Mouse (Mus musculus) CH12.LX (cell line): Measurements from ENCODE around the gene Hoxb3. TPM values are rescaled to one million over a fixed set of nuclear protein-coding genes. Genes with fewer than 3 reads are reported as not detected.

Source experiments
- DNase-seq: peaks from one replicate; pipeline ENCODE4 v3.0.0-alpha.2; 2013; ENCODE audit errors: extremely low read depth
- H3K27ac ChIP-seq: 2 replicates; pipeline ENCODE4 v1.5.1; 2012; ENCODE audit warnings: low read depth, mild to moderate bottlenecking, control low read depth, moderate library complexity; ENCODE audit not compliant: insufficient read depth
- H3K27me3 ChIP-seq: replicated peaks from 2 replicates; pipeline ENCODE3; 2012; ENCODE audit warnings: inconsistent platforms
- H3K36me3 ChIP-seq, 2 experiments: replicated peaks in 1 of 2; 2 replicates each; pipeline versions ENCODE3 to v1.6.1; 2012; ENCODE audit warnings: inconsistent platforms in 1 of 2, low read length in 1 of 2, mild to moderate bottlenecking in 1 of 2, mixed read lengths in 1 of 2, moderate library complexity in 1 of 2; ENCODE audit not compliant: control insufficient read depth in 1 of 2, insufficient read depth in 1 of 2
- H3K4me1 ChIP-seq, 2 experiments: 2 replicates each; pipeline ENCODE4 v1.6.1; 2012; ENCODE audit warnings: inconsistent platforms in 1 of 2, moderate library complexity in 1 of 2; ENCODE audit not compliant: insufficient read depth in 2 of 2, control insufficient read depth in 1 of 2
- H3K4me2 ChIP-seq: 2 replicates; pipeline ENCODE4 v1.6.1; 2012; ENCODE audit warnings: low read depth, mild to moderate bottlenecking, control low read depth; ENCODE audit not compliant: poor library complexity, insufficient read depth, severe bottlenecking
- H3K4me3 ChIP-seq, 3 experiments: fragments of 150-350 bp in 1 of 3; sonication (generic) in 1 of 3; replicated peaks in 1 of 3; 2 replicates each; pipeline versions ENCODE3 to v1.5.1; 2011 to 2012; ENCODE audit warnings: low read depth in 2 of 3, low read length in 2 of 3, mild to moderate bottlenecking in 2 of 3, moderate library complexity in 2 of 3, control low read depth in 1 of 3, improper control_type of control experiment in 1 of 3, inconsistent platforms in 1 of 3, mixed read lengths in 1 of 3; ENCODE audit not compliant: poor library complexity in 1 of 3
- H3K79me2 ChIP-seq: replicated peaks from 2 replicates; pipeline ENCODE4 v1.6.1; 2012; ENCODE audit warnings: mild to moderate bottlenecking, moderate library complexity; ENCODE audit not compliant: control insufficient read depth, poor library complexity, insufficient read depth, severe bottlenecking; ENCODE audit errors: extremely low read depth
- H3K9ac ChIP-seq: 2 replicates; pipeline ENCODE4 v1.6.1; 2012; ENCODE audit warnings: low read depth, mild to moderate bottlenecking, control low read depth, moderate library complexity; ENCODE audit not compliant: insufficient read depth
- H3K9me3 ChIP-seq: replicated peaks from 2 replicates; pipeline ENCODE3; 2012; ENCODE audit warnings: low read length, inconsistent platforms, mixed read lengths
- CHD2 ChIP-seq: IDR thresholded peaks from 2 replicates; pipeline ENCODE4 v1.6.1; 2011; ENCODE audit warnings: low read length, improper control_type of control experiment
- E2F4 ChIP-seq: IDR thresholded peaks from 2 replicates; pipeline ENCODE4 v1.6.1; 2011; ENCODE audit warnings: low read depth, low read length, improper control_type of control experiment; ENCODE audit not compliant: insufficient replicate concordance
- ETS1 ChIP-seq: conservative IDR thresholded peaks from 2 replicates; pipeline ENCODE4 v1.6.1; 2012; ENCODE audit warnings: low read depth, mild to moderate bottlenecking, inconsistent platforms, low read length, improper control_type of control experiment, moderate library complexity
- GABPA ChIP-seq: IDR thresholded peaks from 2 replicates; pipeline ENCODE4 v1.6.1; 2012; ENCODE audit warnings: low read depth, low read length, improper control_type of control experiment, inconsistent platforms; ENCODE audit not compliant: insufficient replicate concordance
- JUN ChIP-seq: IDR thresholded peaks from 2 replicates; pipeline ENCODE4 v1.6.1; 2011; ENCODE audit warnings: low read depth, mild to moderate bottlenecking, low read length, improper control_type of control experiment, moderate library complexity; ENCODE audit not compliant: insufficient read depth
- JUND ChIP-seq: conservative IDR thresholded peaks from 2 replicates; pipeline ENCODE4 v1.6.1; 2011; ENCODE audit warnings: low read depth, low read length, improper control_type of control experiment
- KAT2A ChIP-seq: IDR thresholded peaks from 2 replicates; pipeline ENCODE4 v1.6.1; 2012; ENCODE audit warnings: low read length, improper control_type of control experiment, inconsistent platforms; ENCODE audit not compliant: insufficient replicate concordance
- MAFK ChIP-seq: IDR thresholded peaks from 2 replicates; pipeline ENCODE4 v1.6.1; 2011; ENCODE audit warnings: low read length, improper control_type of control experiment; ENCODE audit not compliant: insufficient replicate concordance
- MAX ChIP-seq: IDR thresholded peaks from 2 replicates; pipeline ENCODE4 v1.6.1; 2011; ENCODE audit warnings: low read length, improper control_type of control experiment
- MAZ ChIP-seq: IDR thresholded peaks from 2 replicates; pipeline ENCODE4 v1.6.1; 2012; ENCODE audit warnings: low read depth, mild to moderate bottlenecking, inconsistent platforms, low read length, improper control_type of control experiment, moderate library complexity
- MEF2A ChIP-seq: IDR thresholded peaks from 2 replicates; pipeline ENCODE4 v1.6.1; 2014; ENCODE audit warnings: low read depth, mild to moderate bottlenecking, inconsistent platforms, low read length, improper control_type of control experiment, borderline replicate concordance
- MXI1 ChIP-seq: IDR thresholded peaks from 2 replicates; pipeline ENCODE4 v1.6.1; 2011; ENCODE audit warnings: mild to moderate bottlenecking, low read depth, low read length, improper control_type of control experiment
- MYC ChIP-seq: IDR thresholded peaks from 2 replicates; pipeline ENCODE4 v1.6.1; 2011; ENCODE audit warnings: low read depth, mild to moderate bottlenecking, improper control_type of control experiment, low read length
- NELFE ChIP-seq: IDR thresholded peaks from 2 replicates; pipeline ENCODE4 v1.6.1; 2011; ENCODE audit warnings: low read depth, low read length, improper control_type of control experiment
- NRF1 ChIP-seq: IDR thresholded peaks from 2 replicates; pipeline ENCODE4 v1.6.1; 2014; ENCODE audit warnings: low read depth, mild to moderate bottlenecking, inconsistent platforms, low read length, improper control_type of control experiment, moderate library complexity
- PAX5 ChIP-seq: IDR thresholded peaks from 2 replicates; pipeline ENCODE4 v1.6.1; 2012; ENCODE audit warnings: low read length, inconsistent platforms, mixed read lengths
- RCOR1 ChIP-seq: conservative IDR thresholded peaks from 2 replicates; pipeline ENCODE4 v1.6.1; 2012; ENCODE audit warnings: low read depth, mild to moderate bottlenecking, inconsistent platforms, low read length, improper control_type of control experiment
- SIN3A ChIP-seq: IDR thresholded peaks from 2 replicates; pipeline ENCODE4 v1.6.1; 2012; ENCODE audit warnings: low read length, improper control_type of control experiment, inconsistent platforms
- SMC3 ChIP-seq: IDR thresholded peaks from 2 replicates; pipeline ENCODE4 v1.6.1; 2011; ENCODE audit warnings: low read depth, low read length, improper control_type of control experiment
- TBP ChIP-seq: conservative IDR thresholded peaks from 2 replicates; pipeline ENCODE4 v1.6.1; 2011; ENCODE audit warnings: low read depth, low read length, improper control_type of control experiment
- USF1 ChIP-seq: IDR thresholded peaks from 2 replicates; pipeline ENCODE4 v1.6.1; 2014; ENCODE audit warnings: low read depth, mild to moderate bottlenecking, inconsistent platforms, low read length, improper control_type of control experiment
- ZC3H11A ChIP-seq: IDR thresholded peaks from 2 replicates; pipeline ENCODE4 v1.6.1; 2012; ENCODE audit warnings: low read depth, mild to moderate bottlenecking, inconsistent platforms, low read length, improper control_type of control experiment
- ZKSCAN1 ChIP-seq: IDR thresholded peaks from 2 replicates; pipeline ENCODE4 v1.6.1; 2012; ENCODE audit warnings: low read depth, inconsistent platforms, low read length, improper control_type of control experiment, borderline replicate concordance
- dilution Hi-C: fragments of 300-500 bp; cut with MboI; formaldehyde crosslinking; loops from 2 replicates; pipeline ENCODE4 v1.14.3; 2020; ENCODE audit warnings: low sequenced_read_pairs; ENCODE audit not compliant: extremely low pct_unique_long_range_greater_than_20kb, extremely low pct_ligation_motif_present
- in situ Hi-C: fragments of 300-500 bp; cut with MboI; formaldehyde crosslinking; loops from 3 replicates; pipeline ENCODE4 v1.14.3; 2019; ENCODE audit warnings: low sequenced_read_pairs, low pct_ligation_motif_present, low pct_unique_long_range_greater_than_20kb, mixed read lengths
- polyA plus RNA-seq: library from polyadenylated mRNA; unstranded; fragments of >175 nt; gene quantifications from 2 replicates; pipeline ENCODE4 v1.2.1, GENCODE M21; 2012; ENCODE audit warnings: low read depth; ENCODE audit not compliant: insufficient read length
- total RNA-seq, 2 experiments: library from RNA; depleted of rRNA; stranded (reverse); fragments of 300-350 nt in 1 of 2; fragments of >200 nt in 1 of 2; gene quantifications; 2 replicates each; pipeline ENCODE4 v1.2.3; 2012 to 2014

Hoxb3 gene
- total and polyA plus RNA-seq, 3 experiments = 0.07 to 0.29 (median 0.21) TPM

DNA sequence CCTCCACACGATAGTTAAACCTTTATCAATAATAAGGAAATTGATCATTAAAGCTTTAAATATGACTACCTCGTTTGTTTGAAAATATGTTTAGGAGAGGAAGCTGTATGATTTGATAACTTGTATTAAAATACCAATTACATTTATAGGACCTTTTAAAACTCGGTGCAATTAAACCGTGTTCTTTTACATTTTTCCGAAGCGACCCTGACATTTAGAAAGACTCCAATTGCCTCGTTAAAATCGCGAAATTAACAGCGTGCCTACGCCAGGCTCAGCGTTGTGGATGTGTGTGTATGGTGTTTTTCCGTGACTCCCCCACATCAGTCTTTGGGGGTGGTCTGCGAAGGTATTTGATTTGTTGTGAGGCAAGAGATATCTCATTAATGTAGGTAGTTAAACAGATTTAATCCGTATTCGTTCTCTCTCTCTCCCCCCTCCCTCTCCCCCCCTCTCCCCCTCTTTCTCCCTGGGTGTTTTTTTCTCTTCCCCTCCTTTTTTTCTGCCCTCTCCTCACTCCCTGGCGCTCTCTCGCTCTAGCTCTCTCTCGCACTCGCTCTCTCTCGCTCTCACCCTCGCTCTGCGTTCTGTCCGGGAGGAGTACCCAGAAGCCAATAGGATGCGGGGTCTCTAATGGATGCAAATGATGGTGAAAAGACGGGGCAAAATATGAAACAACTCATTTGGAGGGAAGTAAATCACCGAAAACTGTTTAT, 41.1 kb upstream of the Hoxb3 start, which contains the start of gene Hoxb8:
Gene Hoxb8, plus strand, starts transcription at position 51 of the 716 bp plus-strand sequence.
- dilution Hi-C loops = no loop called here
- Histone ChIP-seq H3K27me3 (peaks cover 93% of the 10 kb centered on the region), H3K9ac (no peak within 1 kb of the TSS), H3K4me3 (no peak within 1 kb of the TSS), H3K4me1 (peaks cover 3 to 8% of the 10 kb centered on the region in 2 experiments; a peak in 3 of 4 replicates), H3K9me3 (peaks cover 14% of the 10 kb centered on the region), H3K27ac (no peak within 1 kb of the TSS), H3K36me3 (no peaks in the 10 kb centered on the region), H3K79me2 (no peaks in the 10 kb centered on the region), H3K4me2 (peak within 1 kb of the TSS; percentile 91)
- TF ChIP-seq ZKSCAN1 (no peak), CHD2 (no peak), NRF1 (no peak), JUN (no peak), E2F4 (no peak), NELFE (no peak), KAT2A (no peak), MAX (no peak), MXI1 (no peak), MAZ (no peak), ZC3H11A (no peak), JUND (no peak), USF1 (no peak), MEF2A (no peak), SMC3 (no peak), GABPA (no peak)
- no peak for DNase-seq
- in situ Hi-C loops = no loop called here

DNA sequence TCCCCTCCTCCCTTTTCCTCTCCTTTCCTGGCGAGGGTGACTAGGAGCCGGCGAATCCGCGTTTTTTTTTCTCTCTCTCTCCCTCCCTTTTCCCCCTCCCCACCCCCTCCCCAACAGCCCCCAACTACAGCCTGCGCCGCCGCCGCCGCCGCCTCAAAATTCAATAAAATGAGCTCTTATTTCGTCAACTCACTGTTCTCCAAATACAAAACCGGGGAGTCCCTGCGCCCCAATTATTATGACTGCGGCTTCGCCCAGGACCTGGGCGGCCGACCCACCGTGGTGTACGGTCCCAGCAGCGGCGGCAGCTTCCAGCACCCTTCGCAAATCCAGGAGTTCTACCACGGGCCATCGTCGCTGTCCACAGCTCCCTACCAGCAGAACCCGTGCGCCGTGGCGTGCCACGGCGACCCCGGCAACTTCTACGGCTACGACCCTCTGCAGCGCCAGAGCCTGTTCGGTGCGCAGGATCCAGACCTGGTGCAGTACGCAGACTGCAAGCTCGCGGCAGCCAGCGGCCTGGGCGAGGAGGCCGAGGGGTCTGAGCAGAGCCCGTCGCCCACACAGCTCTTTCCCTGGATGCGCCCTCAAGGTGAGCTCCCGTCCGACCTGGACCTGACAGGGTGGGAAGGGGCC, 40.2 kb upstream of the Hoxb3 start:
- Histone ChIP-seq H3K9me3 (peaks cover 16% of the 10 kb centered on the region), H3K79me2 (no peaks in the 10 kb centered on the region), H3K4me1 (peaks cover 3 to 8% of the 10 kb centered on the region in 2 experiments; a peak in 3 of 4 replicates), H3K4me2 (peak overlapping the region; percentile 91), H3K27me3 (peaks cover 93% of the 10 kb centered on the region), H3K27ac (no peak overlapping the region), H3K36me3 (no peaks in the 10 kb centered on the region), H3K4me3 (peak overlapping the region in 1 of 3 experiments; percentile 2), H3K9ac (no peak overlapping the region)
- dilution Hi-C loops = no loop called here
- in situ Hi-C loops = no loop called here
- no peak for TF ChIP-seq RCOR1
- TF ChIP-seq ZC3H11A = no peak
- no peak for TF ChIP-seq NELFE
- no peak for TF ChIP-seq PAX5
- no peak for TF ChIP-seq ETS1
- no peak for TF ChIP-seq NRF1
- no peak for TF ChIP-seq SIN3A
- no peak for TF ChIP-seq MAFK
- no peak for TF ChIP-seq MYC
- TF ChIP-seq MXI1 = no peak
- TF ChIP-seq CHD2 = no peak
- no peak for TF ChIP-seq TBP
- DNase-seq = no peak
